Mouse (Mus musculus) kidney, postnatal 14 days (tissue): ENCODE results near the gene Noto.

ENCODE experiments used
- DNase-seq: peaks from one replicate; pipeline ENCODE4 v3.0.0; 2022; ENCODE audit warnings: mixed read lengths

The Noto gene

DNA sequence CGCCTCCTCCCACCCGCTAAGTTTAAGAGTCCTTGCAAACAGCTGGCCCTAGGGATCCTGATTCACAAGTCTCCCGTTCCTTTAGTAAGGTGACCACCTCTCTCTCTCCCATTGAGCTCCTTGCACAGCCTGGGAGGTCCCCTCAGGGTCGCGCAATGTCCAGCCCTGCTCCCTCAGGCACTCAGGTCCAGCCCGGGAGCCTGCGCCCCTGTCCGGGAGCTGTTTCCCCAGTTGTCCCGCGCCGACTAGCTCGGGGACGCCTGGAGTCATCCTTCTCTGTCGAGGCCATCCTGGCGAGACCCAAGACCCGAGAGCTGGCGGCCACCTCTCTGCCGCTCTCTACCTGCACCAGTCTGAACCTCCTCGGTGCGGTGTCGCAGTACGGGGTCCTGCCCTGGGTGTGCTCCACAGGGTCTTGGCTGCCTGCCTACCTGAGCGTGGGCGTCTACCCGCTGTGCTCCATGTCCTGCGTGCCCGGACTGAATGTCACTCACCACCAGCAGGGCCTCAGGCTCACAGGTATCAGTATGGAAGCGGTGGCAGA lies at the start of gene Noto:
TSS of gene Noto (plus strand) at position 51 of the 544 bp plus-strand sequence.
- DNase-seq: no peak

DNA sequence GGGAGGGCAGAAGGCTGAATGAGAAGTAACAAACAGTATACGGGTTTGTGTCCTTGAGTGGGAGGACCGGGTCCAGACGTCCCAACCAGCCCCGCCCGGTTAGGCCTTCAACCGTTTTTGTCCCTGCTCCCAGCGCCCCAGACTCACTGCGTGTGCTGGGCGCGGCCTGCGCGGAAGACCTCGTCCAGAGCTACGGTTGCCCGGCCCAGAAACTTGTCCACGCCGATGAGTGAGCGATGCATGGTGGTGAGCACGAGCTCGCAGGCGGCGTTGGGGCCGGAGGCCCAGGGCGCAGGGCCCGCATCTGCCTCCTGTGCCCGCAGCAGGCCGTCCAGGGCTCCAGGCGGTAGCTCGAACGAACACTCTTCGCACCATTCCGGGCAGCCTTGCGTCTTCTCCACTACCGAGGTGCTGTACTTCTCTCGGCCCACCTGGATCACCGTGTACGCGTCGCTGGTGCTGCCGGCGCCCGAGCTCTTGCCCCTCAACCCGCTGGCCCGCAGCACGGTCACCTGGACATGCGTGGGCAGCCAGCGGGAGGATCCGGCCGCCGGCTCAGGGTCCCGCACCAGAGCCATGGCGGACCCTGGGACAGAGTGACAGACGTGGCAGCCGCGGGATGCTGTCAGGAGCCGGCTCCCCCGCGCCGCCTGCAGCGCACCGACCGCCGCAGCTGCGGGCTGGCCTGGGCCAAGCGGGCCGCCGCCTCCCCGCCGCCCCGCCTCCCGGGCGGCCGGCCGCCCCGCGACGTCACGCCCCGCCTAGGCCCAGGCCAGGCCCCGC lies 49.5 kb upstream of the Noto start, which contains the start of gene Rab11fip5:
TSS of gene Rab11fip5 (minus strand) at position 684 of the 783 bp plus-strand sequence.
- DNase-seq: peak; percentile 57

DNA sequence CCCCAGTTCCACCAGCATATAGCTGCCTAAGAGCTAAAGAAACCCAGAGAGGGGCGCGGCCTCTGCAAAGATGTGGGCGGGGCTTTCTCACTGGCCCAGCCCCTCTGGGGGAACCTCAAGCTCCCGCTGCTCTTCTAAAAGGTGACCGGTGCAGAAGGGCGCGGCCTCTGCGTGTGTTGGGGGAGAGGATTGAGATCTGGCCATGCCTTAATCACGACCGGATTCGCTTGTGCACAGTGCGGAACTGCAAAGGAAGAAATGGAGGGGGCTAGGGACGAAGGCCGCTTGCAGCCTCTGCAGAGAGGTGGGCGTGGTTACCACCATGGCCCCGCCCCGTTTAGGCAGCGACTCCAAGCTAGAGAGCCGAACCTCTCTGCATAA lies 49.0 kb upstream of the Noto start:
- peak; percentile 99 for DNase-seq

DNA sequence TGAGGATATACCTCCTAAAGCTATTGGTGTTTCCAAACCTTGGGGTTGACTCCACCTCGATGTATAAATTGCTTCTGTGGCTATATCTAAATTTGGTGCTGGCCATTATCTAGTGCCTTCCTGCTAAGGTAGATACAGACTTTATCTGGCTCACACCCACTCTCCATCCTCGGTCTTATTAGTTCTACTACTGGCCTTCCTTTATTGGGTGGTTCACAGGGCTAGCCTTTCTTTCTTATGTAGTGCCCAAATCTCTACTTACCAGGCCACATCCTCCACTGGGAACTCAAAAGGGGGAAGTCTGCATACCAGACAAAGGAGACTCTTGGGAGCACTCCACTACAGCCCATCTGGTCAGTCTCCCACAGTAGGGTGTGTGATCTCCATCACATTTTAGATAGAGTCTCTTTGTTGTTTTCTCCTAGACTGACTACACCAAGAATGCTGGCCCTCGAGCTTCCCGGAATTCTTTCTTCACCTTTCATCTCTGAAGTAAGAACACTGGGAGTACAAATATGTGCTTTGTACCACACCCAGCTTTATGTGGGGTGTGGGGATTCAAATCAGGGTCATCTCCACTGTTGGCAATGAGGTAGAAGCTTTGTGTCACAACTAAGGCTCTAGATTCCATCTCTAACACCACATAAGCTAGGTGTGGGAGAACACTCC lies 46.5 kb upstream of the Noto start:
- no peak for DNase-seq

DNA sequence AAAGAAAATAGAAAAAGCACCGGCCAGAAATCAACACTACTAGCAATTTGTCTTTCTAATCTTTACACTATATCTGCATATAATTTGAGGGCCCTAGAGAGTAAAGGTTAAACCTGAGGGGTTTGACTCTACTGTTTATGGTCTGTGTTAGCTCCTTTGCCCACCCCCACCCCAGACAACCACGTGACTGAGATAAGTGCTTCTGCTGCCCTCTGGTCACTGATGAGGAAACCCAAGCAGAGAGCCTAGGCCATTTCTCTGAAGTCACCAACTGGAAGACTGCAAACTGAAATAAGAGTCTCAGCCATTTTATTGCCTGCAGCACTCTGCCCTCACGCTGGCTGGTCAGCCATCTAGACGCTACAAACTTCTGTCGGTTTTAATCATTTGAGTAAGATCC lies 45.8 kb upstream of the Noto start:
- no peak for DNase-seq

DNA sequence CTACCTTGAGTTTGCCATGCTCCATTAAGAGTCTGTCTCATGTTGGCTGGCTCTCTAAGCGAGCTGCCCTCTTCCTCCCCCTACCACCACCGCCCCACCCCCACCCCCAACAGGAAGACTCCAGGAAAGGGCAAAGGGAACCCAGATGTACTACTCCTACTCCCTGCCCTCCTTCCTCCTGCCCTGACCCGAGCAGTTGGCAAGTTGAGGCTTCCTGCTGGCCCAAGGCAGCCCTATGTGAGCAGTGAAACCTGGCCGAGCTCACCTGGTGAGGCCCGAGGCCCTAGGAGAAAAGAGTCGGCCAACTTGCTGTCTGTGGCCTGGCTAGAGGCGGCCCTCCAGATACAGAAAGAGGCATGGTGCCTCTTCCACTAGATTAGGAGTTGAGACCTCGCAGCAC lies 45.1 kb upstream of the Noto start:
- no peak for DNase-seq

DNA sequence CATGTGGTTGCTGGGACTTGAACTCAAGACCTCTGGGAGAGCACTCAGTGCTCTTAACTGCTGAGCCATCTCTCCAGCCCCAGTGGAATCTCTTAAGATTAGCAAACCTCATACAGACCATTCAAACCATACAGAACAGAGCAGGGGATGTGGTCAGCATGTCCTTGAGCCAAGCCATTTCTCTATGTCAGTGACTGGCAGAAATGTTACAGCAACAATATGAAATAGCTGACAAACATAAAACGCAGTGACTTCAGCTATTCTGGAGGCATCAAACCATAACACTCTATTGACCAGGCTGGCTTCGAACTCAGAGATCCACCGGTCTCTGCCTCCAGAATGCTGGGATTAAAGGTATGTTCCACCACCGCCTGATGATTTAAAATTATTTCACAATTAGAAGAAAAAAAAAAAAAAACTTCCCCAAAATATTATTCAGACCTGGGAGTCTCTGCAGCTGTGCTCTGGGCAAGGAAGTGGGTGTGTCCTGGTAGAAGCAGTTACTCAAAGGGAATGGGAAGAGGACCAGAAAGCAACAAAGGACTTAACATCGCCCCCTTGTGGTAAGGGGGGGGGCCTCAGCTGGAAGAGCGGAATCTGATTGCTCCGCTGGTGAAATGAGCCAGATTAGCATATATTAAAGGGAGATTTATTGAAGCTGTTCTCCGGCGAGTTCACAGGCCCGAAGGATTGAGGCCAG lies 43.3 kb upstream of the Noto start:
- peak; percentile 90 for DNase-seq

DNA sequence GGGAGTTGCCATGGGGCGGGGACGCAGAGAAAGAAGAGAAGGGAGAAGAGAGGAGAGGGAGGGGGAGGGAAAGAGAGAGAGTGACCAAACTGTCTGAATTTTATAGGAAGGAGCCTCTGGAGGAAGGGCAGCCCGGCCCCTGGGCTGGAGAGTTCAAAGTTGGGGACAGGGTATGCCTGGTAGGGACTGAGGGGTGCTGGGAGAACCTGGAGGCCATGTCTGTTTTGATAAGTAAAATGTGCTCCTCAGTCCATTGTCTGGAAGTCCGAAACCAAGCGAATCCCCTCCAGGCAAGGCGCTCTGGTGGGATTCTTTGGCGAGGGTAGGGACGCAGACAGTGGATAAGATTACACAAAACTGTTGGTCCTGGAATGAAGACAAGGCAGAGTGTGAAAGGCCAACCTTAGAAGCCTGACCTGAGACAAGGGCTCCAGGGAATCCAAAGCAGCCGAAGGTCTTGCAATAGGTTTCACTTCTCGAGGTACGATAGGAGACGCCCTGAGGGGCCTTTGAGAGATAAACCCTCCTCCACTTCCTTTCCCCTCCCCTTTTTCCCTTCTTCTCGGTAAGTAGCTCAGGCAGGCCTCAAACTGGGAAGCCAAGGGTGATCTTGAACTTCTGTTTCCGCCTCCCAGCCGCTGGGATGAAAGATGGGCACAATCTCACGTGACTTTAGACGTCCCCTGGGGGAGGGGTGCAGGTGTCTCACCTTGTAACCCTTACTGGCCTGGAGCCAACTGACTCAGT lies 42.6 kb upstream of the Noto start:
- DNase-seq: no peak

DNA sequence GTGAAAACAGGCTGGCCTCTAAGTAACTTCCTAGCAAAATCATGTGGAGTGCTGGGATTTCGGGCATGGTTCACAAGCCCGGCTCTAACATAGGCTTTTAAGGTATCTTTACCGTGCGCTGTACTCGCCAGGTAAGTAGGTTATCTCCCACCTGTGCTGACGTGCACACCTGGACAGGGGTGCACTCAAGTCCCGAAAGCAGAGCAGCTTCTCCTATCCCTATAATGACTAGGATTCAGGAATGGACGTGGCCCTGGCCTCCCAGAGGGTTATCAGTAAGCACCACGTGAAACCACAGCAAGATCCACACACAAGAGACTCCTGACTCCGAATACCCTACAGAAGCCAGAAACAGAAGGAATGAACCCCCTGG lies 42.1 kb upstream of the Noto start:
- DNase-seq: no peak

DNA sequence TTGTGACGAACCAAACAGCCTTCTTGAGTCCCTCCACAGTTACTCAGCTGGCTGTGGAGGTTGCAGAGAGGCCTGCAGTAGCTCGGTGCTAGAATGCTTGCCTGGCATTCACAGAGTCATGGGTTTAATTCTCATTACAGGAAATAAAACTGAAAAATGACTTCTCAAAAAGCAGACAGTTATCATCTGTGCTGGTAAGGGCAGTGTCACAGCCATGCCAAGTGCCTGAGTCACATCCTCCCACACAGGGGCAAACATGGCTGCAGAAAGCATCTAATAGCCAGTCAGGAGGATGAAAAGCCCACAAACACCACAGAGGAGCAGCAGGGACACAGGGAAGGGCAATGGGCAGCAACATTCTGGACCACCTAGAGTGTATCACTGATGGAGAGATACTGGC lies 40.9 kb upstream of the Noto start:
- DNase-seq: no peak

DNA sequence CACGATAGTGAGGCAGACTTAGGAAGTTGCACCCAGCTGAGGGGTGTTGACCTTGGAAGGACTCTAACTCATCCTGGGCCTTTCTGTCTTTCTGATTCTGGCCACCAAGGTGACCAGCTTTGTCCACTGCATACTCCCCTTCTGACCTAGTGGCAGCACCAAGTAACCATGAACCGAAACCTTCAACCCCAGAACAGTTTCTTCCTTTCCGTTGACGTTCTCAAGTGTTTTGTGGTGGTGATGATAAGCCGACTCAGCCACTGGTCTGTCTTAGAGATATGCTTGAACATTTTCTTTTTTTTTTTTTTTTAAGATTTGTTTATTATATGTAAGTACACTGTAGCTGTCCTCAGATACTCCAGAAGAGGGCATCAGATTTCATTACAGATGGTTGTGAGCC lies 35.1 kb upstream of the Noto start:
- DNase-seq: no peak

DNA sequence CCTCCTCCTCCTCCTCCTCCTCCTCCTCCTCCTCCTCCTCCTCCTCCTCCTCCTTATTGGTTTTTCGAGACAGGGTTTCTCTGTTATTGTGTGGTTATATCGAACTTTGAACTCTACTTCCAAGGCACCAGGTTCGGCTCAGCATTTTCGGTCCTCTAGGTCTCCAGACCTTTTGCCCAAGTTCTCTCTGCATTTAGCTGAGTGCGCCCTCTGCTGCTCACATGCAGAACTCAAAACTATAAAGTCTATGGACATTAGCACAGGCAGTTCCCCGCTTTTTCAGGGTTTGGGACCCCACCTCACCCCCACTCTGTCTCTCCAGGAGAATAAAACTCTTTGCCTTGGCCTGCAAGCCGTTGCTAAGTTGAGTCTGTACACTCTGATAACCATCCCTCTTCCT lies 31.9 kb upstream of the Noto start:
- DNase-seq: peak; percentile 78

DNA sequence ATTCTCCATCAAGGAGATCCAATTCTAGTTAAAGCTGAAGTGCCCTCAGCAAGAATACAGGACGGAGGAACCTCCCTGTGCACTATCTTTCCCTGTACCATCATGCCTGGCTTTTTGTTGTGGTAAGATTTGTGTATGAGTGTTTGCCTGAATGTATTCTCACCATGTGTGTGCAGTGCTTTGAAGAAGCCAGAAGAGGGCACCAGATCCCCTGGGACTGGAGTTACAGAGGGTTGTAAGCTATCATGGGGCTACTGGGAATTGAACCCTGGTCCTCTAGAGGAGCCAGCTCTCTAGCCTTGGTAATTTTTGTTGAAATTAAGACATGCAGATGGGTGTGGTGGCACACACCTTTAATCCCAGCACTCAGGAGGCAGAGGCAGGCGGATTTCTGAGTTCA lies 28.3 kb upstream of the Noto start:
- DNase-seq: no peak

DNA sequence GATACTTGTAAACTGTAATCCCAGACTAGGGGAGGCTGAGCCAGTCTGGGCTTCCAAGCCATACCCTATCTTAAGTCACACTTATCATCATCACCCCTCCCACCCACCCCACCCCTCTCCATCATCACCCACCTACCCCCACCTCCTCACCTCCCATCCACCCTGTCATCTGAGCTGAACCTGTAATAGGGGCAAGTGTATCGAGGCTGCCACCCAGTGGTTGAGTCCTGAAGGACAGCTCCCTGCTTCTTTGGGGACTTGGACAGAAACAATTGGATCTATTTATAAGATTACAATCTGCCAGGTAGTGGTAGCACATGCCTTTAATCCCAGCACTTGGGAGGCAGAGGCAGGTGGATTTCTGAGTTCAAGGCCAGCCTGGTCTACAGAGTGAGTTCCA lies 26.5 kb upstream of the Noto start:
- peak; percentile 59 for DNase-seq

DNA sequence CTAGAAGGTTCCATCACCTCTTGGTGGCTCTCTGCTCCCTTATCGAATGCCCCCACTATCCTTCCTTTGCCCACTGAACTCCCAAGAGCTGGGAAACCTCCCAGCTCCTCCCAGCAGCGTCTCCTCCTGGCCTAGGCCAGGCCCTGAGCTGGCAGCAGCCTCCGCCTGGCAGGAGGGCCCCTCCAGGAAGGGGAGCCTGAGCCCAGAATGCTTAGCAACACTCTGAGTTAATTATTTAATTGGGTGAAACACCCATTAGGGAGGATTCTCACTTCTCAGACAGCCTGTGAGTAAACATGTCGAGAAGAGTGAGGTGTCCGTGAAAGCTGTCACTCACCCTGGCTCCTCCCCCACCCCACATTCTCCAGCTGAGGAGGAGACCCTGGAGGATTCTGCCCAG lies 24.0 kb upstream of the Noto start:
- peak; percentile 50 for DNase-seq

DNA sequence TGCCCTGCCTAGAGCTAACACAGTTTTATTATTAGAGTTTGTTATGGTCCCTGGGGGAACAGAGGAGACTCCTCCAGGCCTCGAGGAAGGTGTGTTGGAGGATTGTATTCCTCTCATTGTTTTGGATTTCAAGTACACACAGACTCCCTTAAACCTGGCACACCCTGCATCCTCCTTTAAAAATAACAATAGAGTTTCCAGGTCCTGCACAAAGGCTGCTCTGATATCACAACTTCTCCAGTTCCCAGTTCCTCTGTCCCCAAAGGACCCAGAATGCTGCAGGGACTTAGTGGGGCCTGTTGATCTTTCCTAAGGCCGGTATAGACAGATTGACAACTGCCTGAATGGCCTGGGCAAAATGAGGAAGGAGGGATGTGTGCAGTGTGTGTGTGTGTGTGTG lies 21.1 kb upstream of the Noto start:
- DNase-seq: no peak

DNA sequence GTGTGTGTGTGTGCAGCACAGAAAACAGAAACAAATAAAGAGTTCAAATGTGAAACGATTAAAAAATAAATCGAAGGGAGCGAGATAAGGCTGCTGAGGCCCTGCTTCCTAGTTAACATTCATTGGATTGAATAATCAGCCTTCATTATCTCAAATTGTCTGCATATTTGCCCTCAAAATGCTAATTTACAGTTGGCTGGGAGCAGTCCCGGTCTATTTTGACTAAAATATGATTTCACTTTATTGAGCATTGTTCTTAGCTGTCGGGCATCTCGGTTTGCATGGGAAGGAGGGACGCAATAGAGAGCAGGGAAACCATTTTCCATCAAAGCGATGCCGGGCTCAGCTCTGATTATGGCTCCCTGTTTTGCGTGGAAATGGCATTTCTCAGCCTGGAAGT lies 20.6 kb upstream of the Noto start:
- DNase-seq: no peak

DNA sequence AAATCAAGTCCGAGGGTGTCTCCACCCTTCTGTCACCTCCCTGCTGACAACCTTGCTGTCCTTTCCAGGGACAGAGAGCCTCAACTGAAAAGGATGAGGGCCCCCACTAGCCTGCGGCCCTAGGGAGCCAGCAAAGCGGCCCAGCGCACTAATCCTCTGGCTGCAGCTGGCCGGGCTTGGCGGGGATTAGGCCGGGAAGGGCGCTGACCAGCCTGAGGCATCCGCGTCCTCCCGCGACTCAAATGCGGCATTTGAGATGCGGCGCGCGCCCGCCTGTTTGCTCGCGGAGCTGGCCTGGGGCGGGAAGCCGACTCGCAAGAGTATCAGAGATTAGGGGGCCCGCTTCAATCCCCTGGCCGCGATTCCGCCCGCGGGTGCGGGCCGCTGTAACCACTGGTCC lies 14.7 kb upstream of the Noto start:
- no peak for DNase-seq

DNA sequence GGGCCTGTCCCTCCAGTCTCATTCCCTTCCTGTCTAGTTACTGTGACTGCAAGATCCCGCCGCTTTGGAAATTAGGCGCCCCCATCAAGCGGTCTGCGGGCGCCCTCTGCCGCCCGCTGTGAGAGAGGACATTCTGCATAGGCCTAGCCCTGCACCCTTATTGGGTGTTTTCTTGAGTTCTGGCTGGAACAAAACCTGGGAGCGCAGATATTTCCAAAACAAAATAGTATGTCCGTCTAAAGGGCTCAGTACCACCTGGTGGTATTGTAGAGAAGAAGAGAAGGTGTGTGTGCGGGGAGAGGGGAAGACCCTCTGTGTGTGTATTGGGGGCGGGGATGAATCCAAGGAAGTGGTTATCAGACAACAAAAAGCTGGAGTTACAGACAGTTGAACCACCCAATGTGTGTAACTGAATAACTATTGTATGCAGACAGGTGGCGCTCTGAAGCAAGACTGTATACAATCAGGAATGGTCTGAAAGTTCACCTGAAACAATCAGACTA lies 12.9 kb upstream of the Noto start:
- DNase-seq: peak; percentile 74

DNA sequence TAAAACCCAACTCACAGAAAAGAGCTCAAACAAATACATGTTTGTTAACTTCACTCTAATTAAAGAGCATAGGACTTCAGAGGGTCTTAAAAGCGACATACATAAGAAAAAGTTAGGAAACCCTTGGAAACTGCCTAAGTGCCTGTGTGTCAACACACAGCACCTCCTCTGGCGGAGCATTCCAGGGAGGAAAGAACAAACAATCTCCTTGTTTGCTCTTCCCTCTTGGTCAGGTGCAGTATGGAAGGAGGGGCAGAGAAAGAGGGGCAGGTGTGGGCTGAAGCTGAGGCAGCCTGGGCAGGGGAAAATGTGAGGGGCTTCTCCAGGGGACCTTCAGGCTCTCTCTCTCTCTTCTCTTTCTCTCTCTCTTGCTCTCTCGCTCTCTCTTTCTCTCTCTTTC lies 7.9 kb upstream of the Noto start:
- DNase-seq: no peak

DNA sequence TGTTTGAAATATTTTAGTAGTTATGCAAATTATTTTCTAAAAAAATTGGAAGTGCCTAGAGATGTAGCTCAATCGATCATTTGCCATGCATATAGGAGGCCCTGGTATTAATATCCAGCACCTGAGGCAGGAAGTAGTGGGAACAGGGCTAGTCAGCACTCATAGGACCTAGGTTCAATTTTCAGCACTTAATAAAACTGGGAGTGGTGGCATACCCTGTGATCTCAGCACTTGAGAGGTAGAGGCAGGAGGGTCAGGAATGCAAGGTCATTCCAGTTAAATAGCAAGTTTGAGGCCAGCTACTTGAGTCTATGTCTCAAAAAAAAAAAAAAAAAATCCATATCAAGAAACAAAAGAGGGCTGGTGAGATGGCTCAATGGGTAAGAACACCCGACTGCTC lies 4.5 kb upstream of the Noto start:
- DNase-seq: no peak

DNA sequence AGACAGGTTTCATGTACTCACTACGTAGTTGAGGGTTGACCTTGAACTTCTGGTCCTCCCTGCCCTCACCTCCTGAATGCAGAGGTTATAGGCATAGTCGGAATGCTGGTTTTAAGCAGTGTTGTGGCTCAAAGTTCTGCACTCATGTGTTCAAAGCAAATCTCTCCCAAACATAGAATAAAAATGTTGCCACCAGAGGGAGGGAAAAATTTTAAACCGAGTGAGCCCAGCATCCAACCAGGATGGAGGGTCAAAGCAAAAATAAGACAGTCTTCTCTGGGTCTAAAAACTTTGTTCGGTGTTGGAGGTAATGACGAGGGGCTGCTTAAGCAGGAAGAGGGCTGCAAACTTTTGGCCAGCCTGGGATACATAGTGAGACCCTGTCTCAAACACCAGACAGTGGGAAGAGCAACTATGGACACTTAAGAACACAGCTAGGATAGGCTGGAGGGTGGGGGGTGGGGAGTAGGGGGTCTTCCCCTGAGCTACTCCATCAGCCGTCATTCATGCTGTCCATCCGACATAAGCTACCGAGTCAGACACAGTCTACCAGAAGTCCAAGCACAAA lies 7.7 kb downstream of the Noto start:
- no peak for DNase-seq
